Mouse (Mus musculus) adrenal gland, postnatal 4 days (tissue): Measurements from ENCODE around the gene Tpk1. TPM values are rescaled to one million over a fixed set of nuclear protein-coding genes. Genes with fewer than 3 reads are reported as not detected.

Experiments
- DNase-seq, 2 experiments: peaks; one replicate each; pipeline ENCODE4 v3.0.0; 2021 to 2022; ENCODE audit warnings: low spot score in 2 of 2, mixed read lengths in 2 of 2
- long read RNA-seq, 2 experiments: library from polyadenylated mRNA; stranded (forward); transcript quantifications; one replicate each; pipeline ENCODE4 v2.0.0; 2021
- total RNA-seq, 2 experiments: library from RNA; stranded (reverse); gene quantifications; 2 replicates each; pipeline ENCODE4 v1.2.3; 2021

Tpk1 gene
- 10 to 100 TPM; 11.8 to 18.5 TPM for total RNA-seq
- long read RNA-seq, experiment 1, transcript Tpk1-201 (9 exons, 2,671 nt), result major isoform, 6 of 8 reads
- long read RNA-seq, experiment 1, partial matches to known transcripts, result 0 of 8 reads
- long read RNA-seq, experiment 1, other reads (novel, unspliced or antisense), result 2 of 8 reads
- long read RNA-seq, experiment 2, transcript Tpk1-201 (9 exons, 2,671 nt), result major isoform, 25 of 39 reads
- long read RNA-seq, experiment 2, partial matches to known transcripts, result 6 of 39 reads
- long read RNA-seq, experiment 2, other reads (novel, unspliced or antisense), result 7 of 39 reads

DNA sequence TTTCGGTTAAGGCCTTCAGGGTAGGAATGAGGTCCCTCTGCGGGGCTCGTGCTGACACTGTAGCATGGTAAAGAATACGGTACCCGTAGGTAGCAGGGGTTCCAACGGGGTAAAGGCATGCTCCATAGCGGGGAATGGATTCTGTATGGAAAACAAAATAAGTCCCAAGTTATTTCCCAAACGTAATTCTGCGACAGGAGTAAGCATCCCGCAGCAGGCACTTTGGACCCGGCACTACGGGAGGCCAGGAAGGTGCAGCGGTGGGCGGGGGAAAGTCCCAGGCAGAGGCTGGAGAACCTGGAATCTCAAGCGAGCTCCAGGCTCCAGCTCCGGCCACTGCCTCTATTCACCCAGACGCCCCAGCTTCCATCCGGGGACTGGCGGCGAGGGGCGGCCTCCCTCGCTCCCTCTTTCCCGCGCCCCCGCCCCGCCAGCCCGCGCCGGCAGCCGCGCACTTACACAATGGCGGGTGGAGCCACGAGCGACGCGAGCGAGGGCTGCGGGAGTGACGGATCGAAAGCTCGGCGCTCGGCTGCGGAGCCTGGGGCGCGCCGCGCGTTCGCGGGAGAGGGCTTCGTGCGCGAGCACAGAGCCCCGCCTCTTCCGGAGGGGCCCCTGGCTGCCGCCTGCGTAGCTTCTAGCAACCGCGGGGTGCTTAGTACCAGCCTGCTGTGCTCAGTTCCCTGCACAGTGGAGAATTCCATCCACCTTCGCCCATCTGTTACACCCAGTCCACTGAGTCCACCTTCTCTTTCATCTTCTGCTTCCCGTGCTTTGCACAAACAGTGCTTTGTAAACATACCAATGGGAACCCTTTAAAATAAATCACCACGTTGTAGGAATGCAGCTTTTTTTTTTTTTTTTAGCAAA is at the start of gene Tpk1:
Gene Tpk1, minus strand, starts transcription at position 602 of the 870 bp plus-strand sequence.
- DNase-seq, result peak; percentile 77 to 81

DNA sequence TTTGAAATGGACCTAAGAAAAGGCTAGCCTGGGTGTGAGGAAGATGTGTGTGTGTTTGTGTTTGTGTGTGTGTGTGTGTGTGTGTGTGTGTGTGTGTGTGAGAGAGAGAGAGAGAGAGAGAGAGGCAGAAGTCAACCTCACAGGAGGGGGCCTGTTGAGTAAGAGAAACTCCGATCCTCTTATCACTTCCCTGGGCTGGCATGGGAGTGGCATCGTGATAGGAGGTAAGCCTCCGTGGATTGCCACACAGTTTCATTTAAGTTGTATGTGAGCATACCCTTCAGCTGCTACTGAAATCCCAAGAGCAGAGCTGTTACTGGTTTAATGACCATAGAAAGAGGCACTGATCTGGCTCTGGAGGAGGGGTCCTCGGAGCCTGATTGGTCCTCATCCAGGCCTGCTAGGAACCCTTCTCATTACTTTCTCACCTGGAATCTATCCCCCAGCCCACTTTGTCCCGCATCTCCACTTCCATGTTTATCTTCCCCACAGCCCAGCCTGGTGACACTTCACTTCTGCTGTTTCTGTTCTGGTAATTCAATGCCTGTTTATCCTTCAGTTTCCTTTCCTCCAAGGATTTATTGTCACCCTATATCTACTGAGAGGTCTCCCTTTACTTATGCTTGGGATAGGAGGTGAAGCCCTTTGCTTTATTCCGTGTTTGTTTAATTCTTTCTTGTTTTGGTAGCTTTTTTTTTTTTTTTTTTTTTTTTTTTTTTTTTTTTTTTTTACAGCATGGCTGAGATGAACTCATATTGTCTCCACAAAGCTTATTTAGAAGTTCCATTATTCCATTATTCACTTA is 36.9 kb upstream of the Tpk1 start:
- no peak for DNase-seq

DNA sequence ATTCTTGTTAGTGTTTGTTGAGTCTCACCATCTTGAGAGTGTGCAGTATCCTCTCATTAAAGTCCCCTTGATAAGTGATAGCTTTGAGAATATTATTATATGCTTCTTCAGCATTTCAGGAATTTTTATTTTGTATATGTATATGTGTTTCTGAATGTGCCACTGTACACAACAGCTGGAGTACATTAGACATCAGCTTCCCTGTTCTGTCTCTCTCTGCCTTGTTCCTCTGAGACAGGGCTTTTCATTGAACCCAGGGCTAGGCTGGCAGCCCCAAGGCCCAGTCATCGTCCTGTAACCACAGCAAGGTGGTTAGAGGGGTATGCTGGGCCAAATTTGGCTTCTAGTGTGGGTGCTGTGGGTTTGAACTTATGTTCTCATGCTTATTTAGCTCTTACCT is 25.8 kb upstream of the Tpk1 start:
- DNase-seq, result no peak

DNA sequence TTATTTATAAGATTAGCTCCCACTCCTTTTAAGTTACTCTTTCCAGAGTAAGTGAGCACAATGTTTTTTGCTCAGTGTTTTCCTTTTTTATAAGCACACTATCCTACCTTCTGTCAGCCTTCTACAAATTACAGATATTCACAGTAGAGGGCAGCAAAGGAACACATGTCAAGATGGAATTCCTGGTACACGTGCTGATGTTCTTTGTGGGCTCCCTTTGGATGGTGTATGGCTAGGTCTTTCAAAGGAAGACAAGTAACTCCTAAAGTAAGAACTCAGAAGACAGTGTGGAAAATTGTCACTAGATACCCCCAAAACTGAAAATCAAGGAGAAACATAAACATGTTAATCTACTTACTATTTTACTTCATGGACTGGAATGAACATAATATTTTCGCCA is 19.9 kb upstream of the Tpk1 start:
- no peak for DNase-seq

DNA sequence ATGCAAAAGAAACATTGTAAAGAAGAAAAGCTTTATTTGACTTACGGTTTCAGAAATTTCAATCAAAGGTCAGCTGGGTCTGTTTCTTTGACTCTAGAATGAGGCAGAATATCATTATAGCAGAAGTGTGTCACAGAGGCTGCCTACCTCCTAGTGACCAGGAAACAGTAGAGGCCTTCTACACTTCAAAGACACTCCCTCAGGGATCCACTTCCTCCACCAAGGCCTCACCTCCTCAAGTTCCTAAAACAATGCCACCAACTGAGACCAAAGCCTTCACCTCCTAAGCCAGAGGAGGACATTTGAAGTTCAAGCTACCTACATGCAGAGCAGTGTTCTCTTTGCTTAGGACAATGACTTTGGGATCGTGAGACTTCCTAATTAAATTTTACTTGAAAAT is 16.5 kb upstream of the Tpk1 start:
- no peak for DNase-seq

DNA sequence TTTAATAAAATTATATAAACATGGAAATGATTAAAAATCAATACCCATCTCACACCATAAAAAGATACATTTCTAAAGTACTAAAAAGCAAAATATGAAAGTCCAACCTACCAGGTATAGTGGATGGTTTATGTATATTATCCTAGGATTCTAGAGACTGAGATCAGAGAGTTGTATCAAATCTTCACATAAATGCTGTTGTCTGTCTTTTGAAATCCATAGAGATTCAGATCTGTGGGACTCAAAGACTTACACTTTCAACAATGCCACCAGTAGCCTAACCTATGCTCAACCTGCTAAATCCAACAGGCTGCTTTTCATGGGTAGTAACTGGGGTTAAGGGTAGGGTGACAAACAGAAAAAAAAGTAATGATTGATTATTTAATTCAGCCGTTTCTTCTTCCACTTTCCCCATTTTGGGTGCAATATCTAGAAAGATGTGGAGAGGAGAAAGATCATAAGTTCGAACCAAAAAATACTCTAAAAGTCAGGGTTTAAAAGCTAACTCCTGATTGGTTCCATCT is 12.7 kb upstream of the Tpk1 start:
- no peak for DNase-seq

DNA sequence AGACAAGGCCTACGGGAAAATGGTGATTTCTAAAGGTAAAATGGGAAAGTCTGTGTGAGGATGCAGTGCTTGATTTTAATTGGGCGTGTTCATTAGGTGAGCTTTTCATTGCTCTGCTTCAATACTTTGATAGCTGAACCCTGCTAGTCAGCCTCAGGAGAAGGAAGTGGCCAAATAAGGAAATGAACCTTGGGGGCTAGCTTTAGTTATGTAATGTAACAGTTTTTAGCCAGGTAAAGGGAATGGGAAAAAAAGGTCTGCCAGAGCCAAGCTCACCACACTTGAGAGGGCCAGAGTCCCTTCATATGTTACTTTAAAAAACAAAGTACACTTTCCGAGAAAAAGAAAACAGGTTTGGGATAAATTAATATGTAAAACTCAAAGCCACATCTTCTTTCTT is 11.5 kb upstream of the Tpk1 start:
- DNase-seq, result no peak

DNA sequence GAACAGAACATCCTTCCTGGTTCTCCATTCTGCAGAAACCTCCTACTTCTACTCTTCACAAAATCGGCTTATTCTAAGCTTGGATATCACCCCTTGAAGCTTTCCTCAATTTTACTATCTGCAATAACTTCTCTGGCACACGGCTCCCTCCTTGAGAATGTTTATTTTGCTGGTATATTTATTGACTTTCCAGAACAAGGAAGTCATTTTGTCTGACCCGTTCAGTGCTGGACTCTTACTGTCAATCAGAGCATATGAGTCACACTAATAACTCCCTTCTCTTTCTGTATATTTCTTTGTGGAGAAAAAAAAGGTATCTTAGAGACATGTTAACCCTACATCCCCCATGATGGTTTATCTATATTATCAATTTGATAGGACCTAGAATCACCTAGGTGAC is 10.1 kb upstream of the Tpk1 start:
- no peak for DNase-seq

DNA sequence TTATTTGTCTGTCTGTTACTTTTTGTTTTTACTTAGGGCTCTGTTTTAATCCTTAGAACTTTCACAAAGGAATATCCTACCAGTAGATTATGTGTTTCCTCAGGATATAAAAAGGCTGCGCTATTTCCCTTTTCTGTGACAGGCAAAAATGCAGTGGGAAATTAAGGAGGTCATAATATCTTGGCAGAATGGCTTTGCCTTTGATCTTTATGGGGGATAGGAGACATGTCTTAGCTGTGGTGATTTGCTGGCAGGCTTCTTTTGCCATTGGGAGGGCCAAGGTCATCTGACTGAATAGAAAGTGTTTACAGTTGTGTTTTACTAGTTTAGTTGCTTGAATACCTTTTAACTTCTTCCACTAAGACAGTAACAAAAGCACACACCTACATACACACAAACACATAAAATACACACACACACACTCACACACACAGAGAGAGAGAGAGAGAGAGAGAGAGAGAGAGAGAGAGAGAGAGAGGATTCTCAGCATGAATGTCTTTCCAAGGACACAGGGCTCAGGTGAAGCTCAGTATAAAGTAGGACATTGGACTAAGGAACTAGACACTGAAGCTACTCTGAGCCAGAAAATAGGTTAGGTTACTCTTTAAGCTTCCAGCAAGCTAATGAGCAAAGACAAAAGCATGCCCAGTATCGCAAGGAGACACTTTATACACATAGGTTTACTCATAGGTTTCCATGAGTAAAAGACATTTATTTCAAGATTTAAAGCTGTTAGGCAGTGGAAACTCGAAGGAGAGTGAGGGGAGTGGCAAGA is 9.1 kb upstream of the Tpk1 start:
- DNase-seq, result no peak

DNA sequence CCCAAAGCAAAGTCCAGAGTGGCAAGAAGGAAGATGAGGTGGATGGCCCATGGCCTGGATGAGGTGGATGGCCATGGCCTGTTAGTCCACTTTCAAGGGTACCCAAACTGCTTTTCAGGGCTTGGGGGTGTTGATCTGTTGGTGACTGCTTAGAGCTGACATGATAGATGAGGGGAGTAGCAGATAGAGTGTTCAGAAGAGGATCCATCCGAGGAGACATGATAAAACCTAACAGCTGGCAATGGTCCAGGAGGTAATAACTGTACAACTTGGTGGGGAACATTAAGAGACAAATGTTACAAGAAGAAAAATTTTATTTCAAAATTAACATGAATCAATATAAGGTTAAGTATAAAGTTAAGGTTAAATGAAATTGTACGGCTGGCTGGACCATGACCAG is 4.9 kb upstream of the Tpk1 start:
- no peak for DNase-seq

DNA sequence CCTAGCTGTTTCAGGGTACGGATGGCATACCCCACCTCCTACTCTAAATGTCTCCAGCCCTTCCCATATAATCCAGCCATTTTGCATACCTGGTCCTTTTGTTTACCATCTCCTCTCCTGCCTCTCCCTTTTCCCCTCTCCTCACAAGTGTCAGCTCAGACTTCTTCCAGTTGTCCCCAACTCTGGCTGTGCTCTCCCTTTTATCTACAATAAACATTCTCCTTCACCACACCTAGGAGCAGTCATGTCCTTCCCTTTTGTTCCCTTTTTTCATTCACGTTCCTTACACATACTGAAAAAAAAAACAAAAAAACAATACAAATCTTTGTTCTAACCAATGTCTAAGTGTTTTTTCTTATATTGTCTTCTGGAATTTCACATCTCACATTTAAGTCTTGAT is 1.6 kb upstream of the Tpk1 start:
- DNase-seq, result no peak

DNA sequence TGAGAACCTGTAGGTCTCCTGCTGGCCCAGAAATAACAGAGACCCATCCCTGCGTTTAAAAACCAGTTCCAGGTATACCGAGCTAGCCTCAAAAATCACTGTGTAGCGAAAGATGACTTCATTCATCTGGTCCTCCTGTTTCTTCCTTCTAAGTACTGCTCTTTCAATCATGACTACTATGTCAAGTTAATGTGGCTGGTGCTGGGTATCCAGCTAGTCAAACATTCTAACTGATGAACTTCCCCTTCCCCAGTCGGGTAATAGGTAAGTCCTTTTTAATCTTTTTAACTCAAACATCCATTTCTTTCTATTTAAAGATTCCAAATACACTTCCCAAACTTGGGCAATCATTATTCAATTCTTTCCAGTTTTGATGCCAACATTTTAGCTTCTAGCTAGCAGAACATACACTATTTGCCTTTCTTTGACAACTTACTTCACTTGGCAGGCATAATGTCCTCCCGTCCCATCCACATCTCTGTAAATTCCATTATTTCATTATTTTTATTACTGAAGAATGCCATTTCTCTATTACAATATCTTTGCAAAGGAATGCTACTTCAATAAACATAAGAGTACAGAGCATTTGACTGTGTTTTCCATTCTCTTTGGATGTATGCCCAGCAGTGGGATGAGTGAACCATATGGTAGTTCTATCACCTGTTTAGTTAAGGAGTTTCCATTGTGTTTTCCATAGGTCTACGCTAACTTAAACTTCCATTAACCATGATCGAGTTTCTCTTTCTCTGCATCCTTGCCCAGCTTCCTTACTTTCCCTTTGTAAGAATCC is 728 bp upstream of the Tpk1 start:
- no peak for DNase-seq

DNA sequence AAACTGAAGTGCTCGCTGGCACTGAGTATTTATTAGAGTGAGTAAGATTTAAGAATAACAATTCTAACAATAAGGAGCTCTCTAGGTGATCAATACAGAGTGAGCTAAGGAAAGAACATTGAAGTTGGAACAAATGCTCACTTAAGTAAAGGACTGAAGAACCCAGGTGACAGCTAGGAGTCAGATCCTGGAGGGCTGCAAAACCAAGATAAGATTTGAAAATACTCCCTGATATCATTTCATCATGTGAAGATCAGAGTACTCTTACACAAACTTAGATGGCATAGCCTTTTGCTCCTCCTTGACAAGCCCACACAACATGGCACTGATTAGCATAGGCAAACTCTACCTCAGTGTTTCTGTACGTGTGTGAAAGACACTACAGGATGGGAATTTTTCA is 4.3 kb downstream of the Tpk1 start:
- DNase-seq, result no peak

DNA sequence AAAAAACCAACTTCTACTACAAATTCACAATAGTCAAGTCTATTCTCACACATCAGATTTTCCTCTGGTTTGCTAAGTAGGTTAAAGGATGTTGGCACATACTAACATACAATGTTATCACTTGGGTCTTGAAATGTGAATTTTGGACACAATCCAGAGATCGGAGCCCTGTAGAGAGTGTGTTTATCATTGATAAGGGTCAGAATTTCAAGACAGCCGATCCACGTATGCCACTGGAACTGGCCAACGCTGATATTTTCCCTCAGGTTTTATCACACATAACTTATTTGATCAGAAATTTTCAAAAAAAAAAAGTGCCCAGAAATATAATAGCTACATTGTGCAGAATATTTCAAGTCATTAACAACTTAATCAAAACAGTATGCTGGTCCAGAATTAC is 7.8 kb downstream of the Tpk1 start:
- no peak for DNase-seq

DNA sequence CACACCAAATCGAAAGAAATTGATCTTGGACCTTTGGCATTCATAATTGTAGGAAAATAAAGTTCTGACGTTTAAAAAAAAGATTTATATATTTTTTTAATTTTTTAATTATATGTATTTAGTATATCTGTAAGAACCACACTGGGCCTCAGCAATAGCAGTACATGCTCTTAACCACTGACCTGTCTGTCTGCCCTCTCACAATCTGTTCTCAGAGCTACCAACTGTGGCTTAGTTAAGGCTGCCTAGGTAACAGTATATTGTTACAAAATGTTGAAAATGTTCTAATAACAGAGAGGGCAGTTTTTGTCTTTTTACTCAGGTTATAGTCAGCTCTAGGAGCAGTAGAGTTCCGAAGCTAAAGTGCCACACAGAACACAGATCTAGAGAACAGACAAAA is 8.2 kb downstream of the Tpk1 start:
- DNase-seq, result no peak

DNA sequence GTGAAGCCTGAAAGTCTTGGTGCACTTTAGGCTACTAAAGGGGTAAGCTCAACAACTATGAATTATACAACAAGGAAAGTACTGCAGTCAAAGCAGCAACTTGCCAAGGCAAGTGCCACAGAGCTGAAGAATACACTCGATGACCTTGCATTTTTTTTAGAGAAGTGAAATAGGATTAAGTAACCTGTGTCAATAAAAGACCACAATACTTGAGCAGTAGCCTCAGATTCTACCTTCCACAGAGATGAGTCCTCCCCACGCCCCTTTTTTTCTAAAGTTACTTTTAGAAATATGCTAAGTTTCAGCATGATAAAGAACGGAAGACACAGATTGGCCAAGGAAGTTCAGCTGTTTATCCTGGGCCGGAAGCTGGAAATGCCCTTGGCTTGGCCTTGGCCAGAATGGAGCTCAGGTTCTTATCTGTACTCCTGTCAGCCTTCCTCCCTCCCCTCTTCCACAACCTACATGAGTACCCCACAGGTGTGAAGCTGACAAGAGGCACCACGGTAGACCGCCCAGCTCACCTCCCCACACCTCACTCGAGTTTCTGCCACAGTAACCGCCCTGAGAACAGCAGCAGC is 11.1 kb downstream of the Tpk1 start:
- no peak for DNase-seq

DNA sequence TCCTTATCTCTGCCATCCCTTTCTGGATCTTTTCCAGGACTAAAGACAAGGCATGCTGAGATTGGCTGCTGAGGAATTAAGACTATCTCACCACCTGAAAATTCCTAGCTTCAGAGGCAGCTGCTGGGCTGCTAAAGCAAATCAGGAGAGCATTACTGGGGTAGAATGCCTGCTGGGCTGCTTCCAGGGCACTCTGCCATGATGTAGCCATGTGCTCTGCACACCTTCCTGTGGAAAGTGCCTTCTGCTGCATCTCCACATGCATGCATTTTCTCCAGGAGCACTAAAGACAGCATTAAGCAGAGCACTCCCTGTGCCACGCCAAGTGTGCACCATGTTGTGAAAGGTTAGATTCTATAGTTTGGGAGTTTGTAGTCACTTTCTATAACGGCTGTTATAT is 16.6 kb downstream of the Tpk1 start:
- no peak for DNase-seq

DNA sequence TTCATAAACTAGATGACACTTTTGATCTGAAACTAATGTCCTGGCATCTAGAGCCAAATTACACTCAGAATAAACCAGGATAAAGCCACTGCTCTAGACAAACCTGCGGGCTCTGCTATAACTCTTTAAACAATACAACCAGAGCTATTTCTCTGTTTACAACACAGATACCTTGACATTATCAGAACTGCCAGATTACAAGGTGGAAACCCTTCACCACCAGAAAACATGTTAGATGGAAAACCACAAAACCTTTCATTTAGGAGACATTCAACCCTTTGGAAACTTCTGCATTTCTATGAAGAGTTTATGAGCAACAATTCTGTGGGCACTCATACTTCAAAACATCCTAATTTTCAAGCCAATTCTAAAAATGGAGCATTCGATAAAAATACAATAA is 20.4 kb downstream of the Tpk1 start:
- no peak for DNase-seq

DNA sequence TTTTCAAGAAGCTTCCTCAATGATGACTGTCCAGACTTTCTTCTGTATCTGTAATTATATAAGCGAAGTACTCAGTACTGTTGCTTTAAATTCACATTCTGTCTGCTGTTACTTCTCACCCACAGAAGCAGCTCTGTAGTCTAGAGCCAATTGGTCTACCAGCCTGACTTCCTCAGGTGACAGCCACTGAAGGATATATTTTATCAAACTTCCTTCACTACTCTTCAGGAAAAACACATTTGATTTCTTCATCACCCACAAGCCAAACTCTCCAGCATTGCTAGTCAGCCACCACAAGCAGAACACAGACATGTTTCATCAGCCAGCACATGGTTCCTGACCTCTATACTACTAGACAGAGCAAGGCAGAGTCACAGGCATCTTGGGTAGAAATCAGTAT is 21.0 kb downstream of the Tpk1 start:
- DNase-seq, result no peak

DNA sequence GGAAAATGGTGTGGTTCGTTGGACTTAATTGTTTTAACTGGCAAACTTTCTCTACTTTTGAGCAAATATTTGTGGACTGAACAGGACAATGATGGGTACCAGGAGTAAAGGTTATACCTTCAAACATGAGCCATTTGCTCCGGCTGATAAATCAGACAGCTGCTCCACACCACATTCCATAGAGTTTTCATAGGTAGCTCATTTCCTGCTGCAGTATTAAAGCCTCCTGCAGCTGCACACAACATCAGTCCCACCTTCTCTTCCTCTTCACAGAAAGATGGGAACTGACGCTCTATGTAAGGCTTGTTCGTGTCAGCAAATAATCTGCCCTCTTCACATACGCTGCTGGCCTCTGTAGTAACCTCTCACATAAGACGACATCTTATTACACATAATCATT is 22.4 kb downstream of the Tpk1 start:
- DNase-seq, result no peak
